Mouse (Mus musculus) left cerebral cortex, postnatal 36 days (tissue): ENCODE results near the gene Ccdc194. TPM values are rescaled to one million over a fixed set of nuclear protein-coding genes. Genes with fewer than 3 reads are reported as not detected.

Experiments
- DNase-seq, 2 experiments: peaks; one replicate each; pipeline ENCODE4 v3.0.0; 2021 to 2022; ENCODE audit warnings: low spot score in 2 of 2, mixed read lengths in 1 of 2
- intact Hi-C: fragments of 180-260 bp; cut with DNase I; formaldehyde crosslinking; loops from one replicate; pipeline ENCODE4 v1.15.1; 2025
- total RNA-seq, 2 experiments: library from RNA; stranded (reverse); gene quantifications; 2 replicates each; pipeline ENCODE4 v1.2.3; 2021

Ccdc194 gene
- total RNA-seq, 2 experiments from 2014 or later = not detected

DNA sequence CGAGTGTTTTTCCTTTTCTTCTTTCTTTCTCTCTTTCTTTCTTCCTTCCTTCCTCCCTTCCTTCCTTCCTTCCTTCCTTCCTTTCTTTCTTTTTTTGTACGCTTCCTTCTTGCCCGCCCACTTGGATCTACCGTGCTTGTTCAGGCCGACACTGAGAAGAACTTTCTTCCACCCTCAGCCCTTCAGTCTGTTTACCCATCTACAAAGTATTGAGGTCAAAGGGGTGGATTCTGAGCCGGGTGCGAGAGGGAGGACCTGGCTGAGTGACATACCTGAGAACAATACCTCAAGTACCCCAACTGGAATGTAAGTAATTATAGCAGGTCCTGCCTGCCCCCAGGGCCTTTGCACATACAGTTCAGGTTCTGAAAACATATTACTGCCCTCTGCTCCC, 39.4 kb downstream of the Ccdc194 start:
- no peak for DNase-seq
- intact Hi-C loops = no loop called here

DNA sequence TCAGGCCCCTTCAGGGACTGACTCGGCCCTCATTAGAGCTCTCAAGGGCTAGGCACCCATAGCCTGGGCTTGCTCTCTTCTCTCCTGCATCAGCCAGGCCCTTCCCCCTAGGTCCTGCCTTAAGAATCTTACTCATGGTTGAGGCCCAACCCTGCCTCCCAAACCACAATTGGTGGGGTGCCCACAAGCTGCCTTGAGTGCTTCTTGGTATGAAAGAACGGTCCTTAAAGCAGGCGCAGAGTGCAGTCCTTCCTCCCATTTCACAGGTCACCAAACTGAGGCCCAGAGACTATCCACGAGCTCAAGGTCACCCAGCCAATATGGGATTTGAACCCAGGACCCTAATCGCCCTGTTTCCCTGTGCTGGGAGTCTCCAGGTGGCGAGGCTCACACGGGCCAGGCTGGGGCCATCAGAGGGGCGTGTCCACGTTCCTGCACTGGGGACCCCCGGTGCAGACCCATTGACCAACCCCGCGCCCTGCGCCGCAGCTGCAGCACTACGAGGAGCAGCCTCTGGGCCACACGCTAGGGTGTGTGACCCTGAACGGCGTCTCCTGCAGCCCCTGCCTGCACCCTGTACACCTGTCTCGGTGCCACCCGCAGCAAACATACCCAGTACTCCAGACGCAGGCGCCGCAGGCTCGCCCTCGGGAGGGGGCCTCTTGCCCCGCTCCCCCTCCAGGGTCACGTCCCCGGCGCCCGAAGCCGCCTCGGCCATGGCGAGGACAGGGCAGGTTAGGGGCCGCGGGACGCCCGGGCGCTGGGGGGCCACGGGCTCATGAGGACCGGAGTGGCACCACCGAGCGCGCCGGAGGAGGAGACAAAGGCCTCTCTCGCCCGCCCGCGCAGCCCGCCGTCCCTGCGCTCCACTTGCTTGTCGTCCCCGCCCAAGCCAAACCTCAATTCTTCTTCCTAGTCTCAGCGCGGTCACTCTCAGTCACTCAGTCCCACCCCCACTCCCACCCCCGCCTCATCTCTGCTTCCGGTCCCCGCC, 40.1 kb downstream of the Ccdc194 start, which contains the start of gene Ano8:
Ano8 (minus strand) TSS at position 822 of the 994 bp plus-strand sequence.
- peak; percentile 87 to 91 for DNase-seq
- intact Hi-C loops = no loop called here

DNA sequence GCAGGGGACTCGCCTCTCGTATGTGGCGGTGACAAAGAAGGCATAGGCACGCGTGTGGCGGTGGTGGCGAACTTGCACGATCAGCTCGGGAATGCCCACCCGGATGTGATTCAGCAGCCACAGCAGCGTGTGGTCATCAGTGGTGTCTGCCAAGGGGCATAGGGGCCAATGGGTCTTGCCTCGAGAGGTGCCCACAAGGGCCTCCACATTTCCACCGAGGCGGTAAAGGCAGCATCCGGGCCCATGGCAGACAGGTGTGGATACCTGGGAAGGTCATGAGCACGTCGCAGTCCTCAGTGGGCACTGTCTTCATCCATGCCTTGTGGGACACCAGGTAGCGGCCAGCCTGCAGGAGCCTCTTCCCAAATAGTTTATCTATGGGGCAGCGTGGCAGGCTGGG, 40.8 kb downstream of the Ccdc194 start:
- DNase-seq = no peak
- intact Hi-C loops = no loop called here

DNA sequence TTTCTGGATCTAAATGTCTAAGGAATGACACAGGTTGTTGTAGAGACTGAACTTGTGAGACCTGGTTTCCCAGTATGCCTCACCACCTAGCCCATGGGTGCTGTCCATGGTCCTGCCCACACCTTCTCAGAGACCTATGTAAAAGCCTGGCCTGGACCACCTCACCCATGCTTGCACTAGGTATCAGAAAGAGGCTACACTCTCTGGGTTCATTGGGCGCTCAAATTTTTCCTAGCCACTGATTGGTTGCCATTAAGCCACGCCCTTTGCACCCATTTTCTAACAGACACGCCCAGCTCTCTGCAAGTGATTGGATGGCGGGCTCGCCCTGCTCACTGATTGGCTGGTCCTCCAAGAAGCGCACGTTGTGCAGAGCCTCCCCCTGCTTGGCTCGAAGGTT, 41.6 kb downstream of the Ccdc194 start:
- intact Hi-C loops = no loop called here
- no peak for DNase-seq

DNA sequence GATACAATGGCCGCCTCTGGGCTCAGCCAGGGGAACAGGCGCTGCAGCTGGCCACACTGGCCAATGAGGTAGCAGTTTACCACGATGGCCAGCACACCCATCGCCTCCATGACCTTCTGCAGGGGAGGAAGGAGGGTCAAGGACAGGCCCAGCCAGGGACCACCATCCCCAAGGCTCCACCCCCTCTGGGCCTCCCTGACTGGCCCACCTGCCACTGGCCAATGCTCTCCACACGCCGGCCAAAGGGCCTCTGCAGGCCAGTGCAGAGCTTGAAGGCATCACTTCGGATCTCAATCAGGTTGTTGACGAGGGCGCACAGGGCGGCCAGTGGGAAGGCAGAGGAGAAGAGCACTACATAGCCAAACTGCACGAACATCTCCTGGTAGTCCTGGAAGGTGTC, 46.6 kb downstream of the Ccdc194 start:
- intact Hi-C loops = no loop called here
- DNase-seq = no peak

DNA sequence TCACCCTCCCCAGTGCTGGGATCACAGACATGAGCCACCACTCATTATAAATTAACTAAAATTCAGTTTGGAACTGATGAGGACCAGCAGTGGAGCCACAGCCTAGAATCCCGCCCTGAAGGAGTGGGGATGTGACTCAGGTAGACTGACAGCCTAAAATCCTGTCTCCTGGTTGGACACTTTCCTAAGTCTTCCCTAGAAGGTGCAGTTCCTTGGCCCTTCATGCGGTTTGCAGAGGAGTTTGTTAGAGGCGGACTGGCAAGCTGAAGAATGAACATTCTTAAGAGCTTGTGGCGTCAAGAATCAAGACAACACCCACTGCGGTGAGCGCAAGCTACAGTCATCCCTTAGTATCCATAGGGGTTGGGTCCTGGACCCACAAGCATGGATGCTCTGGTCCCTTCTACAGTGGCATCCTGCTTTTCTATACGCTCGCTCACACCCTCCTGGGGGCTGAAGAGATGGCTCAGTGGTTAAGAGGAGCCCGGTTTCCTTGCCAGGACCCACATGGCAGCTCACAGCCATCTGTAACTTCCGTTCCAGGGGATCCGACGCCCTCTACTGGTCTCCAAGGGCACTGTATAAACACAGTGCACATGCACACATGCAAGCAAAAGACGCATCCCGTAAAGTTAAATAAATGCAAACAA, 48.2 kb downstream of the Ccdc194 start:
- intact Hi-C loops = no loop called here

DNA sequence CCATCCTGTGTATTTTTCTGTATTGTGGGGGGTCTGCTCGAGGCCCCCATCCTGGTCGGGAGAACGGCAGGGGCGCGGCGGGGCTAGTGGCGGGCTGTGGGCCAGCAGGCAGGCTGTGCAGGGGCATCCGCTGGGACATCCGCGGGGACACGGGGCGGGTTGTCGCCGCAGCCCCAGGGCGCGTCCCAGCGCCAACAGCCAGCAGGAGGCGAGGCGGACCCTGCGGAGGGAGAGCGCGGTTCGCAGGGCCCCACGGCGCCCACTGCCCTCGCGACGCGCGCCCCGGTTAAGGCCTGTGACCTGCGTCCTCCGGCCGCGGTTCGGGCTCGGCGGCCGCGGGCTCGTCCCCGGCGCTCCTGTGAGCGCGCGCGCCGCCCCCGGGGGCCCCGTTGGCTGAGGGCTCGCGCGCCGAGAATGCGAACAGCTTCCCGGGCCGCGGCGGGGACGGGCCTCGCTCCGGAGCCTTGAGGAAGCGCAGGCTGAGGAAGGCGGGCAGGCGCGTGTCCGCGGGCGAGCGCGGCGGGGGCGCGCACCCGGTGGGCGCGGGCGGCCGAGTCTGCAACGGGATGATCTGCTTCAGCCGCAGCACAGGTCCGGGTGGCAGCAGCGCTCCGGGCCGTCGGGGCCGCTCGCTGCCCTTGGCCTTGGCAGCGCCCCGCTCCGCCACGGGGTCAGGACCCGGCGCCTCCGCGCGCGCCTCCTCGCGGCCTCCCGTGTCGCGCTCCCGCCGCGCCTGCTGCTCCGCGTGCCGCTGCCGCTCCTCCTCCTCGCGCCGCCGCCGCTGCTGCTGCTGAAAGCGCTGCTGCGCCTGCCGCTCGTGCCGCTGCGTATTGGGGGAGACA, 49.2 kb downstream of the Ccdc194 start:
- intact Hi-C loops = no loop called here
- DNase-seq = peak; percentile 82 to 90

More for the DNA sequence above, 48.2 kb downstream of the Ccdc194 start:
- DNase-seq = no peak

DNA sequence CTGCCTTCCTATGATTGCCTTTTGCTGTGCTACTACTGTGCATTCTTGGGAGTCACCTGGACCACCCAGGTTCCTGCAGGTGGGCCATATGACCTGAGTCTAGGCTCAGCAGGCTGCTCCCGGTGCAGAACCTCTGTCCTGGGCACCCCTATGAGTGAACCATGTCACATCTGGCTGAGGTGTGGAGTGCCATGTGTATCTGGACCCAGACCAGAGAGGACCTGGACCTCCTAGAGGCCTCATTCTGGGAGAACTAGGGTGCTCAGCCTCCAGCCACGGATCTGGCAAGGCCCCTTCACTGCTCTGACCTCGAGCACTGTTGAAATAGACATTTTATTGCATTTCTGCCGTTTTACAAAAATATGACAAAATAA, 49.8 kb downstream of the Ccdc194 start:
- DNase-seq = no peak
- intact Hi-C loops = no loop called here

DNA sequence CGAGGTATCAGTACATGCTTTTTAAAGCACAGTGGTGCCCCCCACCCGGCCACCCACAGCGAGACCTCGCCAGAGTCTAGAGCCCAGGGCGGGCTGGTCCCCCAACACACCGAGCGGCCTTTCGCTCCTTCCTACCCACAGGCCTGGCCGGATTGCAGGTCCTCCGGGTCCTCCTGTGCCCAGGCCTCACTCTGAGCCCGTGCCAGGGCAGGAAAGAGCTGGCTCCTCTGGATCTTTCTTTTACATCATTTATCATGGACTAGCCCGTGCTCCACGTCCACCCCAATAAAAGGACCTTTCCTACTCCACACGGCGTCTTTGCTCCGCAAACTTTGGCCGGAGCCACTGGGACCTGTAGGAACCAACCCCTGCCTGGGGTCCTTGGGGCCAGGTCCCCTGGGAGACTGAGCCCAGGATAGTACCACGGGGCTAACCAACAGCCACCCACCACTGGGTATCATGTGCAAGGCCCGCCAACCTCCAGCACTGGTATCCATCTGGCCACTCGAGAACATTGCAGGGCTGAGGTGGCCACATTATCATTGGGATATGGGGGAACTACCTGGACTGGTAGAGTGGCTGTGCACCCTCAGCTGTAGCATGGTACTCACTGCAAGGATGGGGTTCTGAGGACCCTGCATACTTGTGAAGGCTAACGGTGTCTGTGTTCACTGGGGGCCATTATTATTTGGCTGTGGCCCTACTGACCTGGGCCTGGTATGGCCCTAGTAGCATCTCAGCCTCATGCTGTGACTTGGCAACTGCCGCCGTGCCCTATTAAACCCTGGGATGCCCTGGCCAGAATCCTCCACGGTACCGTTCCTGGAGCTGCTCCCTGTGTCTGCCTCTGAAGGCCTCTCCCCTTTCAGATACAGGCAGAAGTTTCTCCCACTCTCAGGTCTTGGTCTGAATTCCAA, 50.5 kb downstream of the Ccdc194 start:
- intact Hi-C loops = no loop called here
- DNase-seq = no peak

DNA sequence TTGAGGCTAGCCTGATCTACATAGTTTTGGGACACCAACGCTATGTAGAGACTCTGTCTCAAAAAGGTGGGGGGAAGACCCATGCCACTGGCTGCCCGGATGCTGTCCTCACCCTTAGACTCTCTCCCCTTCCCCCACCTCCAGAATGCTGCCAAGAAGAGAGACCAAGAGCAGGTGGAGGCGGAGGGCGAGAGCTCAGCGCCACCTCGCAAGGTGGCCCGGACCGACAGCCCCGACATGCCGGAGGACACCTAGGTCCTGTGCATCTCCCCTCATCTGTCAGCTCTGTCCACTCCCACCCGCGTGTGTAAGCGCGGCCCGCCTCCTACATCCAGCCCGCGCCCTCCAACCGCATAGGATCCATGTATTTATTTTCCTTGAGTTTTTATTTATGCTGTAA, 51.2 kb downstream of the Ccdc194 start:
- no peak for DNase-seq
- intact Hi-C loops = no loop called here

DNA sequence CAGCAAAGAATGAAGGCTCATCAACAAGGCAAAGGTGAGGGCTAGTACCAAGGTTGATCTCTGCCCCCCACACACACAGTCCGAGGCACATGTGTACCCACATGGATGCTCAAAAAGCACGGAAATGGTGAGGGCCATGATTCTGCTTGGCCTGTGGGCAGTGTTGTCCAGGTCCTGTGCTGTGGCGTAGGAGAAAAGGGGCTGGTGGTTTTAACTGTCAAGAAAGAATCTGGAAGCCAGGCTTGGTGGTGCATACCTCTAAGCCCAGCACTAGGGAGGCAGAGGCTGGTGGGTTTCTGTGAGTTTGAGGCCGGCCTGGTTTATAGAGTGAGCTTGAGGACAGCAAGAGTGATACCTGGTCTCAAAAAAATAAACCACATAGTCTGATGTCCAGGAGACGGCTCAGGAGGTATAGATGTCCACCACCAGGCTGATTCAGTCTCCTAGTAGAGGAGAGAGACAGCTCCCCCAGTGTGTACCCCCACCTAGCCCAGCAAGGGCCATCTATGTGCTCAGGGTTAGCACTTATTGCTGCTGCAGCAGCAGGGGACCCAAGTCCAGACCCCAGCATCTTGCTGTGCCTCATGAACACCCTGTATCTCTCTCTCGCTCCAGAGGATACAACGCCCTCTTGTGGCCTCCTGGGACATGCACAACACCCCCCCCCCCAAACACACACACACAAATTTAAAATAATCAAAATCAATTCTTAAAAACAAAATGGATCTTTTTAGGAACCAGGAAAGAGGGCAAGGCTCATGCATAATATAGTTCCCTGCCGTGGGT, 52.7 kb downstream of the Ccdc194 start:
- no peak for DNase-seq
- intact Hi-C loops = no loop called here

DNA sequence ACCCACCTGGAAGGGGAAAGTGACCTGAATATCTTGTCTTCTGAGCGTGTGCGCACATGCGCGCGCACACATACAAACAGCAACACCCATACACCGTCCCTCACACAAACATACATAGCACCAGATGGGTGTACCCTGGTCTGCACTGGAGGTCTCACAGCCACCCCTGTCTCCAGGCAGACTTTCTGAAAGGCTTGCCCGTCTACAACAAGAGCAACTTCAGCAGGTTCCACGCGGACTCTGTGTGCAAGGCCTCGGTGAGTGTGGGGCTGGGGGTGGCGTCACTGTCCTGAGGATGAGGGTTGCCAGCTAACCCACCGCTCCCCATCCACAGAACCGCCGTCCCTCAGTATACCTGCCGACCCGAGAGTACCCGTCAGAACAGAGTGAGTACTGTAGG, 53.6 kb downstream of the Ccdc194 start:
- no peak for DNase-seq
- intact Hi-C loops = no loop called here

DNA sequence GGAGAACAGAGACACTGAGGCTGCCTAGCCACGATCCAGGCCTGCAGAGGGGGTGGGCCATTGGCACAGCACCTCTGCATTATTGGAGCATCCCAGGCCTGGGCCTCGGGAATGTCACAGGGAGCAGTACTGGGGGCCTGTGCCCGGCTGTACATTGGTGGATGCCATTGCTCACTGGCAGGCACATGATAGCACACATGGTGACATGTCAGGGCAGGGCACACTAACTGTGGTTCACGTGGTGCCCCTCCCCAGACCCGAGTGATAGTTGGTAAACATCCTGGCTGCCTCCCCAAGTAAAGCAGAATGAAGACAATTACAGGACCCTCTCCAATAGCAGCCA, 54.6 kb downstream of the Ccdc194 start:
- intact Hi-C loops = no loop called here
- DNase-seq = no peak

DNA sequence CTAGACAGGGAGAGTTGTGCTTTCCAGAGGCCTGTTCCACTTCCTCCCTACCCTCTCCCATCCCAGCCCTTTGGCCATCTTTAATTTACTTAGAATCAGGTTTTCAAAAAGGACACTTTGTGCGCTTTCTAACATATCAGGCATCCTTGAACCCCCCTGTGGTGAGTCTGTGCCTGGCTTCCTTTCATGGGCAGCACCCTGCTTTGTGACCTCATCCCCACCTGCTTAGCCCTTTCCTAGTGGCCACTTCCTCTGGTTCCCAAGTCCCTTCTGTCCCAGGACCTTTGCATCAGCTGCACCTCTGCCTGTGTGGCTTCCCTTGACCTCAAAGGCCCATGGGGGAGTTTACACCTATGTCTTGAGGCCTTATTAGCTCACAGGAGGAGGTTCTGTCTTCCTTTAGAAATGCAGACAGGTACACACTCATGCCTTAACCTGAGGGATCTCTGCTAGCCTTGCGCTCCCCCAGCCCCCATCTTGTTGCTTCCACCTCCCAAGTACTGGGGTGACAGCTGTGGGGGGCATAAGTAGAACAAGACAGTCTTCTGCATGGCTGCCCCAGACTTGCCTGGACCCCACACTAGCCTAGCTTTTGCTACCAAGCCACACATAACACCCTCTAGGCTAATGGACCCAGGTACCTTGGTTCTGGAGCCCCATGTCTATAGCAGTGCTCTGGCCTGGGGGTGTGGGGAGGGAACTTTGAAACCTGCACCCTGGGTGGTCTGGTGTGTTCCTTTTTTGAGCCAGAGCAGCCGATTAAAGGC, 55.2 kb downstream of the Ccdc194 start:
- intact Hi-C loops = no loop called here
- DNase-seq = no peak
